Mouse (Mus musculus): ENCODE data around the gene Wdr60. TPM values are rescaled to one million over a fixed set of nuclear protein-coding genes. Genes with fewer than 3 reads are reported as not detected.
"Not testable (repeated sequence)": the region's sequence is repeated elsewhere in the genome, so short reads cannot be mapped to it uniquely, and the experiment has no call there.

The Wdr60 gene
- polyA plus RNA-seq, 1 experiment from 2014 or later = 17.3 TPM

GRCm38 (mm10) chr12:116280653-116281364, 18.0 kb upstream of the Wdr60 start, which contains the start of gene Esyt2:
Gene Esyt2 (plus strand): TSS chr12:116281196.
- H3K4me2 ChIP-seq (replicated peaks) = peak within 1 kb of the TSS; percentile 93
- H3K36me3 ChIP-seq = no peaks in the 10 kb centered on the region
- peak within 1 kb of the TSS; percentile 79 for H3K4me3 ChIP-seq
- H3K27me3 ChIP-seq (replicated peaks) = no peaks in the 10 kb centered on the region
- peak; percentile 98 for ATAC-seq (ENCODE audit: low FRiP score, low read depth)
- peak within 1 kb of the TSS; percentile 93 for H3K27ac ChIP-seq
- under 1% methylated on average over 67 of the region's 68 CpGs for WGBS
- H3K9me3 ChIP-seq = no peaks in the 10 kb centered on the region
- peak within 1 kb of the TSS; percentile 90 for H3K9ac ChIP-seq
- peaks cover 10% of the 10 kb centered on the region for H3K4me1 ChIP-seq

GRCm38 (mm10) chr12:116280149-116280652, 17.4 kb upstream of the Wdr60 start:
- Histone ChIP-seq H3K4me2 (replicated peaks) (peak overlapping the region; percentile 93), H3K9me3 (no peaks in the 10 kb centered on the region), H3K27me3 (replicated peaks) (no peaks in the 10 kb centered on the region), H3K4me3 (peak overlapping the region; percentile 79), H3K36me3 (no peaks in the 10 kb centered on the region), H3K9ac (peak overlapping the region; percentile 74), H3K4me1 (peaks cover 10% of the 10 kb centered on the region), H3K27ac (peak overlapping the region; percentile 93)
- ATAC-seq (ENCODE audit: low FRiP score, low read depth) = no peak
- WGBS = under 1% methylated on average over 7 of the region's 7 CpGs

GRCm38 (mm10) chr12:116279181-116279580, 16.4 kb upstream of the Wdr60 start:
- no peaks in the 10 kb centered on the region for H3K27me3 ChIP-seq (replicated peaks)
- no peak for ATAC-seq (ENCODE audit: low FRiP score, low read depth)
- 95% methylated on average over 2 of the region's 2 CpGs for WGBS
- H3K27ac ChIP-seq = no peak overlapping the region
- H3K9ac ChIP-seq = no peak overlapping the region
- no peaks in the 10 kb centered on the region for H3K36me3 ChIP-seq
- H3K4me1 ChIP-seq = peaks cover 10% of the 10 kb centered on the region
- no peak overlapping the region for H3K4me3 ChIP-seq
- H3K4me2 ChIP-seq (replicated peaks) = no peak overlapping the region
- H3K9me3 ChIP-seq = no peaks in the 10 kb centered on the region

GRCm38 (mm10) chr12:116278541-116278940, 15.7 kb upstream of the Wdr60 start:
- no peak overlapping the region for H3K4me3 ChIP-seq
- WGBS = 73% methylated on average over 1 of the region's 1 CpGs
- H3K36me3 ChIP-seq = no peaks in the 10 kb centered on the region
- no peak for ATAC-seq (ENCODE audit: low FRiP score, low read depth)
- H3K9me3 ChIP-seq = no peaks in the 10 kb centered on the region
- no peaks in the 10 kb centered on the region for H3K27me3 ChIP-seq (replicated peaks)
- H3K9ac ChIP-seq = no peak overlapping the region
- no peak overlapping the region for H3K27ac ChIP-seq
- peaks cover 10% of the 10 kb centered on the region for H3K4me1 ChIP-seq
- H3K4me2 ChIP-seq (replicated peaks) = no peak overlapping the region

- no peak overlapping the region for H3K27ac ChIP-seq
- no peak overlapping the region for H3K4me3 ChIP-seq
- H3K27me3 ChIP-seq (replicated peaks) = no peaks in the 10 kb centered on the region
- ATAC-seq (ENCODE audit: low FRiP score, low read depth) = no peak
- H3K36me3 ChIP-seq = no peaks in the 10 kb centered on the region
- H3K9ac ChIP-seq = no peak overlapping the region
- 81% methylated on average over 2 of the region's 2 CpGs for WGBS
- no peaks in the 10 kb centered on the region for H3K9me3 ChIP-seq
- peaks cover 7% of the 10 kb centered on the region for H3K4me1 ChIP-seq
- no peak overlapping the region for H3K4me2 ChIP-seq (replicated peaks)
These were observed 14.1 kb upstream of the Wdr60 start for GRCm38 (mm10) chr12:116276961-116277360.

- Histone ChIP-seq H3K4me2 (replicated peaks) (no peak overlapping the region), H3K27ac (no peak overlapping the region), H3K9ac (no peak overlapping the region), H3K36me3 (no peaks in the 10 kb centered on the region), H3K4me1 (peaks cover 4% of the 10 kb centered on the region; the same call in 1 of the 2 replicates), H3K27me3 (replicated peaks) (no peaks in the 10 kb centered on the region), H3K4me3 (no peak overlapping the region), H3K9me3 (no peaks in the 10 kb centered on the region)
- ATAC-seq (ENCODE audit: low FRiP score, low read depth) = no peak
- WGBS = 93% methylated on average over 4 of the region's 4 CpGs
These were observed 12.8 kb upstream of the Wdr60 start for GRCm38 (mm10) chr12:116275631-116276030.

GRCm38 (mm10) chr12:116275086-116275485, 12.3 kb upstream of the Wdr60 start, which contains the start of gene Gm11027:
Gene Gm11027 (plus strand): TSS chr12:116275386.
- H3K27me3 ChIP-seq (replicated peaks); H3K4me2 ChIP-seq (replicated peaks); H3K4me3 ChIP-seq; H3K9me3 ChIP-seq; H3K4me1 ChIP-seq; ATAC-seq (ENCODE audit: low FRiP score, low read depth); H3K36me3 ChIP-seq; H3K27ac ChIP-seq; H3K9ac ChIP-seq: not testable (repeated sequence)
- WGBS = 87% methylated on average over 2 of the region's 2 CpGs

GRCm38 (mm10) chr12:116273733-116274132, 10.9 kb upstream of the Wdr60 start:
- H3K9me3 ChIP-seq = no peaks in the 10 kb centered on the region
- H3K27ac ChIP-seq = no peak overlapping the region
- no peak overlapping the region for H3K9ac ChIP-seq
- ATAC-seq (ENCODE audit: low FRiP score, low read depth) = no peak
- H3K4me3 ChIP-seq = no peak overlapping the region
- WGBS = 73% methylated on average over 1 of the region's 1 CpGs
- no peaks in the 10 kb centered on the region for H3K27me3 ChIP-seq (replicated peaks)
- no peaks in the 10 kb centered on the region for H3K4me1 ChIP-seq
- no peak overlapping the region for H3K4me2 ChIP-seq (replicated peaks)
- H3K36me3 ChIP-seq = no peaks in the 10 kb centered on the region

- Histone ChIP-seq H3K9ac (no peak overlapping the region), H3K4me3 (no peak overlapping the region), H3K36me3 (no peaks in the 10 kb centered on the region), H3K4me2 (replicated peaks) (no peak overlapping the region), H3K9me3 (no peaks in the 10 kb centered on the region), H3K27me3 (replicated peaks) (no peaks in the 10 kb centered on the region), H3K27ac (no peak overlapping the region), H3K4me1 (no peaks in the 10 kb centered on the region)
- WGBS = 91% methylated on average over 2 of the region's 2 CpGs
- no peak for ATAC-seq (ENCODE audit: low FRiP score, low read depth)
These were observed 8.2 kb upstream of the Wdr60 start for GRCm38 (mm10) chr12:116271071-116271470.

GRCm38 (mm10) chr12:116270538-116270937, 7.7 kb upstream of the Wdr60 start:
- H3K4me2 ChIP-seq (replicated peaks) = no peak overlapping the region
- no peaks in the 10 kb centered on the region for H3K9me3 ChIP-seq
- H3K36me3 ChIP-seq = no peaks in the 10 kb centered on the region
- H3K4me3 ChIP-seq = no peak overlapping the region
- no peaks in the 10 kb centered on the region for H3K27me3 ChIP-seq (replicated peaks)
- no peak overlapping the region for H3K9ac ChIP-seq
- 76% methylated on average over 1 of the region's 1 CpGs for WGBS
- no peak for ATAC-seq (ENCODE audit: low FRiP score, low read depth)
- no peaks in the 10 kb centered on the region for H3K4me1 ChIP-seq
- no peak overlapping the region for H3K27ac ChIP-seq

GRCm38 (mm10) chr12:116269450-116269849, 6.6 kb upstream of the Wdr60 start:
- Histone ChIP-seq H3K9me3 (no peaks in the 10 kb centered on the region), H3K9ac (no peak overlapping the region), H3K4me3 (no peak overlapping the region), H3K27me3 (replicated peaks) (no peaks in the 10 kb centered on the region), H3K27ac (no peak overlapping the region), H3K4me1 (no peaks in the 10 kb centered on the region), H3K36me3 (no peaks in the 10 kb centered on the region), H3K4me2 (replicated peaks) (no peak overlapping the region)
- no peak for ATAC-seq (ENCODE audit: low FRiP score, low read depth)
- WGBS = 79% methylated on average over 5 of the region's 5 CpGs

GRCm38 (mm10) chr12:116265275-116265674, 2.5 kb upstream of the Wdr60 start:
- H3K4me2 ChIP-seq (replicated peaks) = no peak overlapping the region
- H3K9me3 ChIP-seq = no peaks in the 10 kb centered on the region
- H3K27ac ChIP-seq = no peak overlapping the region
- no peak overlapping the region for H3K9ac ChIP-seq
- no peak for ATAC-seq (ENCODE audit: low FRiP score, low read depth)
- no peak overlapping the region for H3K4me3 ChIP-seq
- WGBS = 83% methylated on average over 2 of the region's 2 CpGs
- H3K4me1 ChIP-seq = no peaks in the 10 kb centered on the region
- no peaks in the 10 kb centered on the region for H3K27me3 ChIP-seq (replicated peaks)
- H3K36me3 ChIP-seq = no peaks in the 10 kb centered on the region

- no peak overlapping the region for H3K9ac ChIP-seq
- H3K9me3 ChIP-seq = no peaks in the 10 kb centered on the region
- no peak overlapping the region for H3K4me3 ChIP-seq
- H3K36me3 ChIP-seq = no peaks in the 10 kb centered on the region
- no peaks in the 10 kb centered on the region for H3K27me3 ChIP-seq (replicated peaks)
- no peak overlapping the region for H3K4me2 ChIP-seq (replicated peaks)
- H3K27ac ChIP-seq = no peak overlapping the region
- H3K4me1 ChIP-seq = no peaks in the 10 kb centered on the region
- ATAC-seq (ENCODE audit: low FRiP score, low read depth) = no peak
- WGBS = 90% methylated on average over 2 of the region's 2 CpGs
These were observed 1.9 kb upstream of the Wdr60 start for GRCm38 (mm10) chr12:116264756-116265155.

All from neural tube, embryonic 12.5 days (tissue).